Mouse (Mus musculus) limb, embryonic 14.5 days (tissue): ENCODE results near the gene Kdm4b. TPM values are rescaled to one million over a fixed set of nuclear protein-coding genes. Genes with fewer than 3 reads are reported as not detected.

Source experiments
- ATAC-seq: fragments of 200-750 bp; cut with Nextera tagmentation; 2 replicates; pipeline ENCODE4 v1.8.0; 2017; ENCODE audit warnings: low read depth, moderate number of reproducible peaks, moderate TSS enrichment; ENCODE audit not compliant: low FRiP score
- DNase-seq: peaks from one replicate; pipeline ENCODE4 v3.0.0-alpha.2; 2015; ENCODE audit warnings: low spot score
- H3K27ac ChIP-seq: fragments of 300-500 bp; sonication (generic); replicated peaks from 2 replicates; pipeline ENCODE4 v1.5.1; 2014; ENCODE audit warnings: low read depth, mild to moderate bottlenecking, low read length, moderate library complexity, mixed read lengths
- H3K27me3 ChIP-seq: fragments of 300-500 bp; sonication (generic); 2 replicates; pipeline ENCODE4 v1.6.1; 2014; ENCODE audit warnings: low read length, mixed read lengths; ENCODE audit not compliant: control insufficient read depth, insufficient read depth
- H3K36me3 ChIP-seq: fragments of 300-500 bp; sonication (generic); 2 replicates; pipeline ENCODE4 v1.6.1; 2014; ENCODE audit warnings: mild to moderate bottlenecking, low read length, moderate library complexity, mixed read lengths; ENCODE audit not compliant: control insufficient read depth, insufficient read depth
- H3K4me1 ChIP-seq: fragments of 300-500 bp; sonication (generic); 2 replicates; pipeline ENCODE4 v1.6.1; 2014; ENCODE audit warnings: antibody characterized with exemption, low read length, mixed read lengths; ENCODE audit not compliant: control insufficient read depth, insufficient read depth
- H3K4me2 ChIP-seq: fragments of 300-500 bp; sonication (generic); replicated peaks from 2 replicates; pipeline ENCODE4 v1.6.1; 2014; ENCODE audit warnings: low read depth, mild to moderate bottlenecking, low read length, moderate library complexity; ENCODE audit not compliant: severe bottlenecking
- H3K4me3 ChIP-seq: fragments of 300-500 bp; sonication (generic); replicated peaks from 2 replicates; pipeline ENCODE4 v1.5.1; 2014; ENCODE audit warnings: low read length
- H3K9ac ChIP-seq: fragments of 300-500 bp; sonication (generic); 2 replicates; pipeline ENCODE4 v1.6.1; 2014; ENCODE audit warnings: mild to moderate bottlenecking, low read depth, low read length, moderate library complexity; ENCODE audit not compliant: severe bottlenecking
- H3K9me3 ChIP-seq: fragments of 300-500 bp; sonication (generic); 2 replicates; pipeline ENCODE4 v1.6.1; 2016; ENCODE audit warnings: low read length; ENCODE audit not compliant: control insufficient read depth
- POLR2A ChIP-seq: fragments of 200-500 bp; IDR thresholded peaks from 2 replicates; pipeline ENCODE4 v1.8.0; 2012; ENCODE audit warnings: inconsistent platforms, mild to moderate bottlenecking, moderate library complexity, borderline replicate concordance; ENCODE audit not compliant: insufficient read depth, insufficient read length; ENCODE audit errors: extremely low read depth
- WGBS: fragments of 180-500 bp; shearing (Covaris S2); extraction: QIAGEN DNeasy Blood & Tissue Kit; methylation state at CpG from one replicate; pipeline ENCODE4 v1.1.7; 2014; 5-methylcytosine and 5-hydroxymethylcytosine counted together
- polyA plus RNA-seq, 2 experiments: library from polyadenylated mRNA; depleted of rRNA in 1 of 2; stranded (reverse) in 1 of 2; unstranded in 1 of 2; fragments of >200 nt; fragmentation: Nextera tagmentation in 1 of 2; extraction: Ambion mirVana in 1 of 2; gene quantifications; 2 replicates each; pipeline versions ENCODE4 v1.2.1 to v1.2.3; 2012 to 2014

Gene Kdm4b
- polyA plus RNA-seq, 2 experiments = 36.0 to 36.4 TPM

DNA sequence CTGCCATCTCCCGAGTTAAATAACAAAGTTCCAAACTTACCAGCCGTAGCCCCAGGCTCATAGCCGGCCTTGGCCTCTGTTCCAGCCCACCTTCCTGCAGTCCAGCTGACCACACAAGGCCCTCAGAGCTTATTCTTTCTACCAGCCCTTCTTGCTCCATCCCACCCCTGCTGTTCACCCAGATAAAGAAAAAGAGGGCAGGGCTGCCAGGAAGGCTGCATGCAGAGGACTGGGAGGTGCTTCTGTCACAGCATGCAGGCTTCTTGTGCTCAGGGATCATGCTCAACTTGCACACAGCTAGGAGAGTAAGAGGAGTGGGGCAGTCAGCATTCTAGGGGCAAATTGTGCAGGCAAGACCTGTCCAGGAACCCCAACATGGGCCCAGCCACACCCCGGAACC is 22.3 kb downstream of the Kdm4b start:
- no peak for TF ChIP-seq POLR2A
- Histone ChIP-seq H3K9ac (no peak overlapping the region), H3K4me2 (no peak overlapping the region), H3K36me3 (peaks cover 26% of the 10 kb centered on the region), H3K4me1 (no peaks in the 10 kb centered on the region), H3K9me3 (no peaks in the 10 kb centered on the region), H3K4me3 (no peak overlapping the region), H3K27me3 (no peaks in the 10 kb centered on the region), H3K27ac (no peak overlapping the region)
- DNase-seq (no peak), ATAC-seq (no peak)
- 79% methylated on average over 4 of the region's 4 CpGs for WGBS

DNA sequence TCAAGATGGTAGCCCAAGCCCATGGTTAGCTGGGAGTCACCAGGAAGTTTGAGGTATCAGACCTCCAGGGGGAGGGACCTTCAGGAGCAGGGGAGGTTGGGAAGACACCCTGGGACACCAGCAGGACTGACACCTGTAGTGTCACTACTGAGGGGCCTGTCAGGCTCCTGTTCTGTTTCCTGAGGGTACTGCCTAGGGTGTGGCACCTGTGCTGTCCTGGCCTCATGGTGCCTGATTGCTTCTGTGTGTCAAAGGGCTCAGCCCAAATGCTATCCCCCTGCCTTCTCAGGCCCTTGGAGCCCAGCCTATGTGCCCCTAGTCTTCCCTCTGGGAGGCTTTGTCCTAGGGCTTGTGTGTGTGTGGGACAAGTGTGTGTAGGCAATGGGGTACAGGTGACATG is 22.7 kb downstream of the Kdm4b start:
- no peaks in the 10 kb centered on the region for H3K27me3 ChIP-seq
- no peak for DNase-seq
- no peaks in the 10 kb centered on the region for H3K9me3 ChIP-seq
- H3K36me3 ChIP-seq = peaks cover 31% of the 10 kb centered on the region
- no peak overlapping the region for H3K4me2 ChIP-seq
- no peak for ATAC-seq
- H3K4me1 ChIP-seq = no peaks in the 10 kb centered on the region
- H3K27ac ChIP-seq = no peak overlapping the region
- H3K9ac ChIP-seq = no peak overlapping the region
- no peak for TF ChIP-seq POLR2A
- H3K4me3 ChIP-seq = no peak overlapping the region

DNA sequence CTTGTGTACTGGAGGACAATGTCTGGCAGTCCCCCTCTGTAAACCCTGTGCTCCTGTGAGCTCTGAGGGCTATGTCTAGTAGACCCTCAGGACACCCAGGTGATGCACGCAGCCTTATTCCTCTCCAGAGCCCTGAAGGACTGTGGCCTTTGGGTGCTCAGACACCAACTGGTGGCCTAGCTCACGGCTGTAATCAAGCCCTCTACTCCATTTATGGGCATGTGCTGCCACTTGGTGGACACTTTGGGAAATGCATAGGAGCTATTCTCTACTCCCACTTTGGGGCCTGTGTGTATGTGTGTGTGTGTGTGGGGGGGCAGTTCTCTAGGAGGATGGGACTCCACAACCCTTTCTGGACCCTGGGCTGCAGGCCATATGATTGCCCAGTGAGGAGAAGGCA is 24.8 kb downstream of the Kdm4b start:
- Histone ChIP-seq H3K36me3 (peaks cover 47% of the 10 kb centered on the region), H3K27ac (no peak overlapping the region), H3K4me2 (no peak overlapping the region), H3K27me3 (no peaks in the 10 kb centered on the region), H3K4me3 (no peak overlapping the region), H3K4me1 (no peaks in the 10 kb centered on the region), H3K9me3 (no peaks in the 10 kb centered on the region), H3K9ac (no peak overlapping the region)
- TF ChIP-seq POLR2A = no peak
- 36% methylated on average over 2 of the region's 2 CpGs for WGBS
- ATAC-seq = peak; percentile 69
- peak; percentile 77 for DNase-seq

DNA sequence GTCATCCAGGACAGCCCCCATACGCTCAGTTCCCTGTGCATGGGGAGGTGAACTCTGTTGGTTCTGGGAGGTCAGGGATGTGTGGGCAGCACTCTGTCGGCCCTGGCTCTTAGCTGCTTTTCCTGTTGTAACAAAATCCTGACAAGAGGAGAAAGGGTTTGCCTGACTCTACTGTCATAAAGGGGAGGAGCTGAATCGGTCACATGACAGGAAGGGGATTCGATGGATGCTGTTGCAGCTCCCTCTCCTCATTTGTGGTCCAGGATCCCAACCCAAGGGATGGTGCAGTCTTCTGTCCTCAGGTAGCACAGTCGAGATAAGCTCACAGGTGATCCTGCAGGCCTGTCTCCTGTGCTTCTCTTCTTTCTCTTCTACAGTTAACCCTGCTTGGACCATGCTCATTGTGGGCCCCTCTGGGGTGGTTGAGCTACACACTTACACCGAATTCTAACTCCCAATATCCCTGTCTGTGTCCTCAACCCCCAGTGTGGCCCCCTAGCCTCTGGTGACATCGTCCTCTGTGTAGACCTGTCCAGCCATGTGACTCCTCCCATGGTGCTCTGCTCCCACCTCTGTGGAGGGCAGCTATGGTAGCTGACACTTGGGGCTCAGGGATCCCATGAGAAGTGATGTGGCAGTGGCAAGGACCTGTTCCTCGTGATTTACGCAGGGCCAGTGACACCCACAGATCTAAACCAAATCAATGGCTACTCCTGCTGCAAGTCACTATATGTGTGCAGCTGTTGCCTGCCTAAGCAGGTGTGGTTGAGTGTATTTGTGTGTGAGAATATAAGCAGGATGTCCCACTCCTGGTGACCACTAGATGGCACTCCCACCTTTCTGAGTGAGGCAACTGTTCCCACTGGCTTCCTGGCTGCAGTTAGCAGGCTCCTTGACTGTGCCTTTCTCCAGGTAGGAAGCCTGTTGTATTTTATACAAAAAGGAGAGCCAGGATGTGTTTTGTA is 31.3 kb downstream of the Kdm4b start:
- DNase-seq = peak; percentile 79
- H3K27me3 ChIP-seq = no peaks in the 10 kb centered on the region
- H3K4me2 ChIP-seq = no peak overlapping the region
- H3K36me3 ChIP-seq = peaks cover 77% of the 10 kb centered on the region
- no peaks in the 10 kb centered on the region for H3K9me3 ChIP-seq
- 64% methylated on average over 9 of the region's 9 CpGs for WGBS
- H3K4me1 ChIP-seq = no peaks in the 10 kb centered on the region
- no peak overlapping the region for H3K9ac ChIP-seq
- H3K27ac ChIP-seq = no peak overlapping the region
- TF ChIP-seq POLR2A = no peak
- ATAC-seq = peak; percentile 70
- no peak overlapping the region for H3K4me3 ChIP-seq

DNA sequence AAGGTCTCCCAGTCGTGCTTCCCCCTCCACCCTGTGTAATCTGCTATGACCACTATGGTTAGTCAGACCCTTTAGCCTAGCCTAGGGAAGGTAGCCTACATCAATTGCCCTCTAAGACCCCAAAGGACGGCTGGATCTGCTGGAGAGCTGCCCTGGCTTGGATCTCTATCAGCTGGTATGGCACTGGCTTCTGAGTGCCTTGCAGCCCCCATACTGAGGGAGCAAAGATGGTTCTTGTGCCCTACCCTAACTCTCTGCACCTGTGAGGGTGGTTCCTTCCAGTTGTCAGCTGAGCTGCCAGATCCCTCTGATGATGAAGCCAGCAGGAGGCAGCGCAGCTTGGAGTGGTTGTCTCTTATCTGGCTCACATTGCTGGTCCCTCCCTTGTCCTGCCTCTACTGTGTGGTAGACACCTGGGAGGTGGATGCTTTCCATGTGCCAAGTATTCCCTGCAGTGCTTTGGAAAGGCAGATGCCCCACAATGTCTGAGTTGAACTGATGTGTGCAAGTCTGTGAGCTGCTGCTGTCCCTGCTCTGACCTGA is 33.4 kb downstream of the Kdm4b start:
- no peak for DNase-seq
- TF ChIP-seq POLR2A = no peak
- Histone ChIP-seq H3K4me3 (no peak overlapping the region), H3K9ac (no peak overlapping the region), H3K4me2 (no peak overlapping the region), H3K4me1 (no peaks in the 10 kb centered on the region), H3K27me3 (no peaks in the 10 kb centered on the region), H3K36me3 (peaks cover 77% of the 10 kb centered on the region), H3K9me3 (no peaks in the 10 kb centered on the region), H3K27ac (no peak overlapping the region)
- 90% methylated on average over 3 of the region's 3 CpGs for WGBS
- no peak for ATAC-seq
